Mouse (Mus musculus) neural tube, embryonic 12.5 days (tissue): ENCODE measurements at regions not wholly inside any gene's neighbourhood (a gene's known extent, or its start where the extent isn't known, plus 50 kb on each side); places are given as distances from the start of the nearest gene placed in this dataset.

Source experiments
- ATAC-seq: fragments of 200-750 bp; cut with Nextera tagmentation; 2 replicates; pipeline ENCODE4 v1.8.0; 2017; ENCODE audit warnings: low read depth, mild to moderate bottlenecking, moderate TSS enrichment, moderate library complexity; ENCODE audit not compliant: low FRiP score
- H3K27ac ChIP-seq: fragments of 300-500 bp; sonication (generic); 2 replicates; pipeline ENCODE4 v1.5.1; 2016
- H3K27me3 ChIP-seq: fragments of 300-500 bp; sonication (generic); replicated peaks from 2 replicates; pipeline ENCODE4 v1.6.1; 2016; ENCODE audit warnings: mild to moderate bottlenecking
- H3K36me3 ChIP-seq: fragments of 300-500 bp; sonication (generic); 2 replicates; pipeline ENCODE4 v1.6.1; 2016; ENCODE audit warnings: mild to moderate bottlenecking
- H3K4me1 ChIP-seq: fragments of 300-500 bp; sonication (generic); 2 replicates; pipeline ENCODE4 v1.6.1; 2016
- H3K4me2 ChIP-seq: fragments of 300-500 bp; sonication (generic); replicated peaks from 2 replicates; pipeline ENCODE4 v1.6.1; 2016; ENCODE audit warnings: mild to moderate bottlenecking
- H3K4me3 ChIP-seq: fragments of 300-500 bp; sonication (generic); 2 replicates; pipeline ENCODE4 v1.5.1; 2016
- H3K9ac ChIP-seq: fragments of 300-500 bp; sonication (generic); 2 replicates; pipeline ENCODE4 v1.6.1; 2016; ENCODE audit warnings: mild to moderate bottlenecking
- H3K9me3 ChIP-seq: fragments of 300-500 bp; sonication (generic); 2 replicates; pipeline ENCODE4 v1.6.1; 2016; ENCODE audit warnings: mild to moderate bottlenecking
- WGBS: fragments of 180-500 bp; shearing (Covaris S2); methylation state at CpG from one replicate; pipeline ENCODE4 v1.1.7; 2016; 5-methylcytosine and 5-hydroxymethylcytosine counted together

GRCm38 (mm10) chr1:90481708-90482107, 121.1 kb upstream of the Cops8 start:
- H3K9ac ChIP-seq = no peak overlapping the region
- WGBS = 54% methylated on average over 5 of the region's 5 CpGs

DNA sequence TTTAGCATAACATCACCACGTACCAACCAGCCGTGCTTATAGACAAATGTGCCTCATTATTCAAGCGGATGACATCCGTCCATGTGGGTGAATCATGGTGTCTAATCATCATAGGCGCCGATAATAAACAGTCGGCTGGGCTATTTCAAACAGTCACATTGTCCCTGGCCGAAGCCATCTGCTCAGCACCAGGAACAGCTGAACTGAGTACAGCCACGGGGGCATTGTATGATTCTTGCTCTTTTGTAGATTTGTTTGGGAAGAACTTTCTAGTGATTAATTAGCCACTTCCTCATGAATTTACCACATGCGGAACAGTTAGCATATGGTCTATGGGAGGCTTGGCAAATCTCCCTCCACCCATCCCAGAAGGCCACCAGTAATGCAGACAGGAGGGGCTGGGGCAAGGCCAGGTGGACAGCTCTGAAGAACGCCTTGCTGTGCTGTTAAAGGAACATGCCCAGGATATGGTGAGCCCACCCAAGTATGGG, 116.4 kb upstream of the Cops8 start:
- Histone ChIP-seq H3K4me1 (no peaks in the 10 kb centered on the region), H3K36me3 (no peaks in the 10 kb centered on the region), H3K4me3 (no peak overlapping the region), H3K27me3 (no peaks in the 10 kb centered on the region), H3K27ac (no peak overlapping the region), H3K4me2 (no peak overlapping the region), H3K9ac (no peak overlapping the region), H3K9me3 (no peaks in the 10 kb centered on the region)
- WGBS = 47% methylated on average over 11 of the region's 11 CpGs
- peak; percentile 50 for ATAC-seq

More at GRCm38 (mm10) chr1:90481708-90482107, 121.1 kb upstream of the Cops8 start:
- H3K4me2 ChIP-seq = no peak overlapping the region
- no peak overlapping the region for H3K27ac ChIP-seq
- no peaks in the 10 kb centered on the region for H3K36me3 ChIP-seq
- H3K27me3 ChIP-seq = no peaks in the 10 kb centered on the region
- ATAC-seq = no peak
- no peak overlapping the region for H3K4me3 ChIP-seq
- peaks cover 3% of the 10 kb centered on the region; the same call in 1 of the 2 replicates for H3K4me1 ChIP-seq
- H3K9me3 ChIP-seq = no peaks in the 10 kb centered on the region

- H3K9me3 ChIP-seq = no peaks in the 10 kb centered on the region
- no peaks in the 10 kb centered on the region for H3K36me3 ChIP-seq
- no peak overlapping the region for H3K9ac ChIP-seq
- H3K4me3 ChIP-seq = no peak overlapping the region
- ATAC-seq = no peak
- WGBS = 90% methylated on average over 2 of the region's 2 CpGs
- no peak overlapping the region for H3K4me2 ChIP-seq
- H3K4me1 ChIP-seq = no peaks in the 10 kb centered on the region
- no peaks in the 10 kb centered on the region for H3K27me3 ChIP-seq
- H3K27ac ChIP-seq = no peak overlapping the region
Measured at GRCm38 (mm10) chr1:90487886-90488285, 114.9 kb upstream of the Cops8 start.

DNA sequence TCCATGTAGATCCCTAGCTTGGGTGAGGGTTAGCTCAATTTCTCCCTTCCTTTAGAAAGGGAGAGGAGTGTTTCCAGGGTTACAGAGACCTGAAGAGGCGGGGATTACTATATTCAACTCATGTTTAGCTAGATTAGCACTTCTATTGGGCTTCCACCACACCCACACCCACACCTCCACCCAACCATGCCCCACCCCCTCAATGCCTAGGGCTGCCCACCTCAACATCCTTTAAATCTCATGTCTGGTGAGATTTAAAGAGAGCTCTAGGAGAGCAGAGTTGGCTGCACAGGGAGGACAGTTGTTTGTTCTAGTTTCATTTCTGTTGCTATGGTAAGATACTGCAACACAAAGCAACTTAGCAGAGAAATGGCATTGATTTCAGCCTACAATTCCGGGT, 113.8 kb upstream of the Cops8 start:
- Histone ChIP-seq H3K36me3 (no peaks in the 10 kb centered on the region), H3K4me3 (no peak overlapping the region), H3K4me2 (no peak overlapping the region), H3K27ac (no peak overlapping the region), H3K27me3 (no peaks in the 10 kb centered on the region; the same call in 1 of the 2 replicates), H3K9ac (no peak overlapping the region), H3K9me3 (no peaks in the 10 kb centered on the region), H3K4me1 (no peaks in the 10 kb centered on the region)
- WGBS = 89% methylated on average over 2 of the region's 2 CpGs
- ATAC-seq = no peak

GRCm38 (mm10) chr1:90490335-90490734, 112.4 kb upstream of the Cops8 start:
- H3K9ac ChIP-seq = no peak overlapping the region

GRCm38 (mm10) chr1:90493481-90493880, 109.3 kb upstream of the Cops8 start:
- Histone ChIP-seq H3K27me3 (no peaks in the 10 kb centered on the region; the same call in 1 of the 2 replicates), H3K9ac (no peak overlapping the region), H3K4me2 (no peak overlapping the region), H3K4me3 (no peak overlapping the region), H3K4me1 (no peaks in the 10 kb centered on the region), H3K27ac (no peak overlapping the region), H3K9me3 (no peaks in the 10 kb centered on the region), H3K36me3 (no peaks in the 10 kb centered on the region)
- WGBS = 27% methylated on average over 7 of the region's 7 CpGs
- no peak for ATAC-seq

More at GRCm38 (mm10) chr1:90490335-90490734, 112.4 kb upstream of the Cops8 start:
- H3K4me3 ChIP-seq = no peak overlapping the region
- H3K36me3 ChIP-seq = no peaks in the 10 kb centered on the region
- WGBS = 90% methylated on average over 10 of the region's 10 CpGs
- H3K27me3 ChIP-seq = no peaks in the 10 kb centered on the region; the same call in 1 of the 2 replicates
- no peaks in the 10 kb centered on the region for H3K4me1 ChIP-seq
- no peaks in the 10 kb centered on the region for H3K9me3 ChIP-seq
- no peak overlapping the region for H3K27ac ChIP-seq
- no peak overlapping the region for H3K4me2 ChIP-seq
- no peak for ATAC-seq

DNA sequence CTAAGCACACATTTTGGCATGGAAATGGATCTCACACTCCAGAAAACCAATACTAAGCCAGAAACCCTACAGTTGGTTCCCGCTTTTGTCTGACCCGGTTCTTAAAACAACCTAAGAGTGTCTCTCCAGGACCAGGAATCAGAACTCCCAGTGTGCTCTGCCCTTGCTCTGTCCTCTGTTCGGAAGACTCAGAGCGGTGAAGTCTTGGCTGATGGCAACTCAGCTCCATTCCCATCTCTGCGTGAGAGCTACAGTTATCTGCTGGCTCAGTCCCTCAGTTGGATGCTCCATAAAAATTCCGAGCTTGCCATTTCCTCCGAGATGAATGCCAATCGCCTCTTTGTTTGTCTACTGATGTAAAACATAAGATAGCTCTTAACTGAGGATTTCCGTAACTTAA, 107.6 kb upstream of the Cops8 start:
- Histone ChIP-seq H3K9me3 (0 out of 2 replicates have a peak, but pooled peaks cover 8% of the 10 kb centered on the region), H3K4me1 (no peaks in the 10 kb centered on the region), H3K4me3 (no peak overlapping the region), H3K36me3 (no peaks in the 10 kb centered on the region), H3K27ac (no peak overlapping the region), H3K4me2 (no peak overlapping the region), H3K27me3 (no peaks in the 10 kb centered on the region; the same call in 1 of the 2 replicates), H3K9ac (no peak overlapping the region)
- ATAC-seq = no peak
- 80% methylated on average over 9 of the region's 9 CpGs for WGBS

GRCm38 (mm10) chr1:90497568-90497967, 105.2 kb upstream of the Cops8 start:
- Histone ChIP-seq H3K27ac (no peak overlapping the region), H3K4me2 (no peak overlapping the region), H3K4me3 (no peak overlapping the region), H3K27me3 (no peaks in the 10 kb centered on the region; the same call in 1 of the 2 replicates), H3K4me1 (no peaks in the 10 kb centered on the region), H3K9me3 (0 out of 2 replicates have a peak, but pooled peaks cover 8% of the 10 kb centered on the region), H3K36me3 (no peaks in the 10 kb centered on the region), H3K9ac (no peak overlapping the region)
- ATAC-seq = no peak

DNA sequence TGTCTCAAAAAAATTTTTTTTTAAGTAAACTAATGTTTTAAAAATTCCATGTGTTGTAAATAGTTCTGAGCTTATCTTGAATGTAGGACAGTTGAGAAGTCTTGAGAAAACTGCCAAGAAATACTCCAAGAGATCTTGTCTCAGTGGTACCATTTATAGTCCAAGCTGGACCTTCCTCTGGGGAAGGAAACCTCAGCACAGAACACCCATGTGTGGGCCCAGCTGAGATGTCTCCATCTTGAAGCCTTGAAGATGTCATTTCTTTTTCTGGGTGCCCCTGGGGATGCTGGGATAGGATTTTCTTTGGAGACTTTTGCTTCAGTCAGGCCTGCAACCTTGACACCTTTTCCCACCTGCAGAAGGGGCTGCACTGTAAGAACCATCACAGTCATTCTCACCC, 101.4 kb upstream of the Cops8 start:
- Histone ChIP-seq H3K9me3 (0 out of 2 replicates have a peak, but pooled peaks cover 8% of the 10 kb centered on the region), H3K9ac (no peak overlapping the region), H3K4me3 (no peak overlapping the region), H3K27me3 (no peaks in the 10 kb centered on the region), H3K27ac (no peak overlapping the region), H3K4me2 (no peak overlapping the region), H3K36me3 (no peaks in the 10 kb centered on the region), H3K4me1 (peaks cover 2% of the 10 kb centered on the region; the same call in 1 of the 2 replicates)
- ATAC-seq = no peak

GRCm38 (mm10) chr1:90502371-90502770, 100.4 kb upstream of the Cops8 start:
- no peak overlapping the region for H3K9ac ChIP-seq
- no peaks in the 10 kb centered on the region for H3K36me3 ChIP-seq
- no peak overlapping the region for H3K4me3 ChIP-seq
- H3K27ac ChIP-seq = no peak overlapping the region
- 0 out of 2 replicates have a peak, but pooled peaks cover 8% of the 10 kb centered on the region for H3K9me3 ChIP-seq
- H3K27me3 ChIP-seq = no peaks in the 10 kb centered on the region
- H3K4me1 ChIP-seq = peaks cover 8% of the 10 kb centered on the region; the same call in 1 of the 2 replicates
- ATAC-seq = no peak
- H3K4me2 ChIP-seq = no peak overlapping the region
- 96% methylated on average over 3 of the region's 3 CpGs for WGBS

DNA sequence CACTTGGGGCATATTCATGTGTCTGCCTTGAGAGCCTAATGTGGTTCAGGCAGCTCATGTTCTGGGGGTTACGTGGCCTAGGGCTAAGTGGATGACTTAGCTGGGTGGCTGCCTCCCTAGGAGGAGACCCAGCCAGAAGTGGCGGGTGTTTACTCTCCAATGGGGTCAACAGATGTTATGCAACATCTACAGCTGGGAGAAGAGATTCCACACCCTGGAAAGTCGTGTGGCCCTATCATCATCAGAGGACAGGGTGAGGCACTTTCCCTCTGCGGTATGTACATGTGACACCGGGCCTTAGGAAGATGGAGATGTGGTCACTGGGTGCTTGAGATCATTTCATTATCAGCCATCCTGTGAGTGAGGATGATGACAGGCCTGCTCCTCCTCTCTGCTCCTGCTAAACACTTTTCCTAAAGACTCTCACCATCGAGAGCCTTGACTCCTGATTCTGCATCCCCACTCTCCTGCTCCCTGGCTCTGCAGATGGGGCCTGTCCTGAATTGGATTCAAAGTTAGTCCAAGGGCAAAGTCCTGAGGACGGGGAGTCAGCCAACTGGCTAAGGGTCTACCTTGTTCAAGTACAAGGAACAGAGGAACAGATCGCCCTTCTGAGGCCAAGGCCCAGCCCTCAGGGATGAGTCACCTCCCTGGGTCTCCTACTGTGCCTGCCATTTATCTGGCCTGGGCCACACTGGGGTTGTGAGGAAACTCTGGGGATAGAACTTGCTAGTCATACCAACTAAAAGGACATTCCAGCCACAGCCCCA, 99.8 kb upstream of the Cops8 start:
- H3K27ac ChIP-seq = no peak overlapping the region
- H3K27me3 ChIP-seq = no peaks in the 10 kb centered on the region
- WGBS = 88% methylated on average over 8 of the region's 8 CpGs
- H3K9me3 ChIP-seq = 0 out of 2 replicates have a peak, but pooled peaks cover 8% of the 10 kb centered on the region
- no peak overlapping the region for H3K4me2 ChIP-seq
- peaks cover 8% of the 10 kb centered on the region; the same call in 1 of the 2 replicates for H3K4me1 ChIP-seq
- no peak for ATAC-seq
- no peak overlapping the region for H3K4me3 ChIP-seq
- H3K9ac ChIP-seq = no peak overlapping the region
- no peaks in the 10 kb centered on the region for H3K36me3 ChIP-seq

GRCm38 (mm10) chr1:90504583-90505080, 98.1 kb upstream of the Cops8 start:
- H3K36me3 ChIP-seq = no peaks in the 10 kb centered on the region
- no peak overlapping the region for H3K4me2 ChIP-seq
- no peak for ATAC-seq
- no peak overlapping the region for H3K4me3 ChIP-seq
- peaks cover 8% of the 10 kb centered on the region; the same call in 1 of the 2 replicates for H3K4me1 ChIP-seq
- H3K9ac ChIP-seq = no peak overlapping the region
- 0 out of 2 replicates have a peak, but pooled peaks cover 5% of the 10 kb centered on the region for H3K9me3 ChIP-seq
- no peaks in the 10 kb centered on the region for H3K27me3 ChIP-seq
- no peak overlapping the region for H3K27ac ChIP-seq
- 45% methylated on average over 8 of the region's 8 CpGs for WGBS
